Mouse (Mus musculus): ENCODE data around the gene Gp9. TPM values are rescaled to one million over a fixed set of nuclear protein-coding genes. Genes with fewer than 3 reads are reported as not detected.

Gp9 gene
- polyA plus RNA-seq, 1 experiment from 2014 or later: 1.5 TPM

DNA sequence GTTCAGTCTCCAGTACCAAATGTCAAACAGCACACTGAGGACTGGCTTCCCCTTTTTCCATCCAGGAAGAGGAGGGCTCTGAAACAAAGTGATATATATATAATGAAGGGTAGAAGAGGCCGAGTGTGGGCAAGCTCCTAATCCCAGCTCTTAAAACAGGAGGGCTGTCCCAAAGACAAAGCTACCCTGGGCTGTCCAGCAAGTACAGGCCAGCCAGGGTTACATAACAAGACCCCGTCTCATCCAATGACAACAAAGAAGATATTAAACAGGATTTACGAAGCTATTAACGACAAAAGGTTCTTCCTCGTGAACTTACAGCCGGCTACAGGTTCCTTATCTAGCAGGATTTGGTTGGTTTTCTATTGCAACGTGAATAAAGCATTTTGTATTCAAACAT is 27.0 kb downstream of the Gp9 start:
- no peaks in the 10 kb centered on the region for H3K9me3 ChIP-seq (ENCODE audit: control insufficient read depth, low read length)
- no peak overlapping the region for H3K4me3 ChIP-seq (ENCODE audit: low read length)
- no peaks in the 10 kb centered on the region for H3K27me3 ChIP-seq (replicated peaks; ENCODE audit: control insufficient read depth, insufficient read depth, low read length)
- no peaks in the 10 kb centered on the region for H3K36me3 ChIP-seq (ENCODE audit: control insufficient read depth, insufficient read depth, low read length)
- ATAC-seq: no peak
- H3K4me2 ChIP-seq (ENCODE audit: low read depth, low read length): no peak overlapping the region
- no peak overlapping the region for H3K27ac ChIP-seq (ENCODE audit: low read length)
- H3K4me1 ChIP-seq (ENCODE audit: control insufficient read depth, insufficient read depth, low read length): peaks cover 13% of the 10 kb centered on the region
- 69% methylated on average over 7 of the region's 7 CpGs for WGBS
- no peak overlapping the region for H3K9ac ChIP-seq (ENCODE audit: low read depth, low read length)

DNA sequence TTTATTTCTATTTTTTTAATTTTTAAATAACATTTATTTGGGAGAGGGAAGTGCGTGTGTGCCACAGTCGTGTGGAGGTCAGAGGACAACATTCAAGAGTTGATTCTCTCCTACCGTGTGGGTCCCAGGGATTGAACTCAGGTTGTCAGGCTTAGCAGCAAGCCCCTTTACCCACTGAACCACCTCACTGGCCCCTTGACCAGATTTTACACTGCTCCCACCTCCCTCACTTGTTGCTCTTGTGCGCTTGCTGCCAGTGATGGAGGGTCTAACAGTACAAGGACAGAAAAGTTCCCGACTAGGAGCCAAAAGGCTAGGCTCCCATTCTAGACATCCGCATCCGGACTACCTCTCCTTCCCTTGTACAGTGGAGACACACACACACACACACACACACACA is 27.6 kb downstream of the Gp9 start:
- Histone ChIP-seq H3K9ac (ENCODE audit: low read depth, low read length) (no peak overlapping the region), H3K27ac (ENCODE audit: low read length) (no peak overlapping the region), H3K4me3 (ENCODE audit: low read length) (no peak overlapping the region), H3K36me3 (ENCODE audit: control insufficient read depth, insufficient read depth, low read length) (no peaks in the 10 kb centered on the region), H3K4me1 (ENCODE audit: control insufficient read depth, insufficient read depth, low read length) (peaks cover 17% of the 10 kb centered on the region), H3K4me2 (ENCODE audit: low read depth, low read length) (no peak overlapping the region), H3K27me3 (replicated peaks; ENCODE audit: control insufficient read depth, insufficient read depth, low read length) (no peaks in the 10 kb centered on the region), H3K9me3 (ENCODE audit: control insufficient read depth, low read length) (no peaks in the 10 kb centered on the region)
- no peak for ATAC-seq
- 85% methylated on average over 7 of the region's 7 CpGs for WGBS

DNA sequence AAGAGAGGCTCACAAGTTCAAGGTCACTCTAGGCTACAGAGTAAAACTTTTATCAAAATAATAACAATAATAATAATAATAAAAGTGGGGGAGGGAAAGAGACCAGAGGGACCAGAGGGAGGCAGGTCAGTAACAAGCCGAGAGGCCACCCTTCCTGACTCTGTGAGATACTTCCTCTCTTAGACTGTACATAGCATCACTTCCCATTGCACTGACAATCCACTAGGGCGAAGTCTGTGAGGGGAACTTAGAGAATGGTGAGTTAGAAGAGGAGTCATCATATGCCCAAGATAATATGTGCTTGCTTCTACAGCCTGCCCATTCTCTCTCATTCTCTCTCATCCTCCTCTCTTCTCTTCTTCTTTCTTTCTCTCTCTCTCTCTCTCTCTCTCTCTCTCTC is 28.2 kb downstream of the Gp9 start:
- ATAC-seq: no peak
- Histone ChIP-seq H3K9ac (ENCODE audit: low read depth, low read length) (no peak overlapping the region), H3K27ac (ENCODE audit: low read length) (no peak overlapping the region), H3K27me3 (replicated peaks; ENCODE audit: control insufficient read depth, insufficient read depth, low read length) (no peaks in the 10 kb centered on the region), H3K4me3 (ENCODE audit: low read length) (no peak overlapping the region), H3K36me3 (ENCODE audit: control insufficient read depth, insufficient read depth, low read length) (no peaks in the 10 kb centered on the region), H3K4me1 (ENCODE audit: control insufficient read depth, insufficient read depth, low read length) (peaks cover 18% of the 10 kb centered on the region), H3K9me3 (ENCODE audit: control insufficient read depth, low read length) (no peaks in the 10 kb centered on the region), H3K4me2 (ENCODE audit: low read depth, low read length) (no peak overlapping the region)
- 64% methylated on average over 2 of the region's 2 CpGs for WGBS

DNA sequence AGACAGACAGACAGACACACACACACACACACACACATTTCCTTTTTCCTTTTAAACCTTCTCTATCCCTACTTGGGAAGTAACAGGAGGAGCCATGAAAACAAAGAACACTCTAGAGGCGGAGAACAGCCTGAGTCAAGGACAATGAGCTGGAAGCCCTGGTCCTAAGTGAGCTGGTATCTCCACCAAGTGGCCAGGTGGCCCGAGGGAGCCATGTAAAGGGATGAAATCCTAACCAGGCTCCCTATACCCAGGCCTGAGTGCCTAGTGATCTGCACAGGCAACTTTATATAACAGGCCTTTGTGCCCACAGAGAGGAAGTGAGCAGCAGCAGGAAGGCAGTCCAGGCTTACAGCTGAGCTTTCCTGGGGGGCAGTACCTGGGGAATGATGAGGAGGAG is 29.0 kb downstream of the Gp9 start:
- 58% methylated on average over 2 of the region's 2 CpGs for WGBS
- Histone ChIP-seq H3K4me1 (ENCODE audit: control insufficient read depth, insufficient read depth, low read length) (peaks cover 18% of the 10 kb centered on the region), H3K9me3 (ENCODE audit: control insufficient read depth, low read length) (no peaks in the 10 kb centered on the region), H3K4me2 (ENCODE audit: low read depth, low read length) (no peak overlapping the region), H3K9ac (ENCODE audit: low read depth, low read length) (no peak overlapping the region), H3K36me3 (ENCODE audit: control insufficient read depth, insufficient read depth, low read length) (no peaks in the 10 kb centered on the region), H3K27me3 (replicated peaks; ENCODE audit: control insufficient read depth, insufficient read depth, low read length) (no peaks in the 10 kb centered on the region), H3K4me3 (ENCODE audit: low read length) (no peak overlapping the region), H3K27ac (ENCODE audit: low read length) (no peak overlapping the region)
- ATAC-seq: no peak

DNA sequence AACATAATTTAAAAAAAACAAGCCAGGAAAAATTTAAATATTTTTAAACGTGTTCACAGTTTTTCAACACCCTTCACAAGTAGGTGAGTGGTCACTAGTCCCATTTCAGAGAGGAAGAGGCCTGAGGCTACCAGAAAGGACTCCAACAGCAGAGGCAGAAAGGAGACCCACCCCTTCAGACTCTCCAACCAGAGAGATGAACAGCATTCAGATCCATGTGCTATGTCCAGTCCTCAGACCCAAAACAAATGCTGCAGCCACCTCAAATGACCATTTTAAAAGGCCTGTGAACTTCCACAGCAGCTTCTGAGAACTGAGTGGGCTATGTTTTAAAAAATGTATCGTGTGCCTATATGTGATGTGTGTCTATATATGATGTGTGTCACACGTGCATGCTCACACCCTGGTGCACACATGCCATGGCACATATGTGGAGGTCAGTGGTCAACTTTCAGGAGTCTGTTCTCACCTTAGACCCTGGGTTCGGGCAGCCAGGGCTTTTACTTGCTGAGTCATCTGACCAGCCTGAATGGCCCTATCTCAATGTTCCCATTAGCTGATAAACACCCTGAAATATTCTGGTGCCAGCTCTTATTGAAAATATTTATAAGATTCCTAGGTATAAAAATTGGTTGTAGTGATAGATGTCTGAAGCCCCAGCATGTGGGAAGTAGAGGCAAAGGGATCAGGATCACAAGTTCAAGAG is 30.0 kb downstream of the Gp9 start:
- WGBS: 84% methylated on average over 4 of the region's 4 CpGs

DNA sequence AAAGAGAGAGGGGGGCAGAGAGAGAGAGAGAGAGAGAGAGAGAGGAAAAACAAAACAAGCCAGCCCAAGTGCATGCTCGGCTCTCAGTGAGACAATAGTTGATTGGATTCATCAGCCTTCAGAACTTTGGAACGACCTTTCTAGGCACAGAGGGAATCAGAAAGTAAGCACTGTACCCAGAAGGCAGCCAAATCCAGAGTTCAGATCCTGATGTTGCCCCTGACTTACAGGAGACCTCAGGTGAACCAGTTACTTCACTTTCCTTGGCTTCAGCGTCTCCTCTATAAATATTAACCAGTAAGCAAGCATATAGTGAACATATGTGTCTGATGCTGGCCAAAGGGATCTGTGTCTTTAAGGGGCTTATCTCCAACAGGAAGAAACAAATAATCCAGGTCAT is 30.6 kb downstream of the Gp9 start:
- 0 out of 2 replicates have a peak overlapping the region, but pooled peaks have one; percentile 26 for H3K27ac ChIP-seq (ENCODE audit: low read length)
- 49% methylated on average over 3 of the region's 3 CpGs for WGBS
- no peak for ATAC-seq
- no peaks in the 10 kb centered on the region for H3K9me3 ChIP-seq (ENCODE audit: control insufficient read depth, low read length)
- H3K4me1 ChIP-seq (ENCODE audit: control insufficient read depth, insufficient read depth, low read length): peaks cover 21% of the 10 kb centered on the region
- no peak overlapping the region for H3K9ac ChIP-seq (ENCODE audit: low read depth, low read length)
- no peak overlapping the region for H3K4me2 ChIP-seq (ENCODE audit: low read depth, low read length)
- H3K27me3 ChIP-seq (replicated peaks; ENCODE audit: control insufficient read depth, insufficient read depth, low read length): no peaks in the 10 kb centered on the region
- H3K36me3 ChIP-seq (ENCODE audit: control insufficient read depth, insufficient read depth, low read length): no peaks in the 10 kb centered on the region
- H3K4me3 ChIP-seq (ENCODE audit: low read length): no peak overlapping the region

More for the DNA sequence above, 30.0 kb downstream of the Gp9 start:
- no peaks in the 10 kb centered on the region for H3K9me3 ChIP-seq (ENCODE audit: control insufficient read depth, low read length)
- H3K4me3 ChIP-seq (ENCODE audit: low read length): no peak overlapping the region
- peaks cover 21% of the 10 kb centered on the region for H3K4me1 ChIP-seq (ENCODE audit: control insufficient read depth, insufficient read depth, low read length)
- ATAC-seq: no peak
- no peak overlapping the region for H3K27ac ChIP-seq (ENCODE audit: low read length)
- no peaks in the 10 kb centered on the region for H3K36me3 ChIP-seq (ENCODE audit: control insufficient read depth, insufficient read depth, low read length)
- no peak overlapping the region for H3K9ac ChIP-seq (ENCODE audit: low read depth, low read length)
- H3K4me2 ChIP-seq (ENCODE audit: low read depth, low read length): no peak overlapping the region
- H3K27me3 ChIP-seq (replicated peaks; ENCODE audit: control insufficient read depth, insufficient read depth, low read length): no peaks in the 10 kb centered on the region

DNA sequence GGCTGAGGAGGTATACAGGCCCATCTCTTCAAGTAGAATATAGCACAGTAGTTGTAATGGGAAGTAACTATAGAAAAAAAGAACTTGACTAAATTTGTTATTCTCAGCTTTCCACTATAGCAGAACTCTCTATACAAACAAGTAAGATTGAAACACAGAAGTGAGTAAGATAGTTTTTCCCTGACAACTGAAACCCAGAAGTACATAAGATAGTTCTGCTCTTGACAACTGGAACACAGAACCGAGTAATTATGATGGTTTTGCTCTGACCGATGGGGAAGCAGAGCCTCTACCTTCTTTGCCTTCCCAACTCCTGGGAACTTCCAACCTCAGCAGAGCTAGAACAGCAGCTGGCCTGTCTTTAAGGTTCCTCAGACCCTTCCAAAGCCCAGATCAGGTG is 31.3 kb downstream of the Gp9 start:
- Histone ChIP-seq H3K27ac (ENCODE audit: low read length) (no peak overlapping the region), H3K4me2 (ENCODE audit: low read depth, low read length) (no peak overlapping the region), H3K9me3 (ENCODE audit: control insufficient read depth, low read length) (no peaks in the 10 kb centered on the region), H3K4me3 (ENCODE audit: low read length) (no peak overlapping the region), H3K4me1 (ENCODE audit: control insufficient read depth, insufficient read depth, low read length) (peaks cover 21% of the 10 kb centered on the region), H3K9ac (ENCODE audit: low read depth, low read length) (no peak overlapping the region), H3K36me3 (ENCODE audit: control insufficient read depth, insufficient read depth, low read length) (no peaks in the 10 kb centered on the region), H3K27me3 (replicated peaks; ENCODE audit: control insufficient read depth, insufficient read depth, low read length) (no peaks in the 10 kb centered on the region)
- ATAC-seq: no peak
- WGBS: 79% methylated on average over 2 of the region's 2 CpGs

DNA sequence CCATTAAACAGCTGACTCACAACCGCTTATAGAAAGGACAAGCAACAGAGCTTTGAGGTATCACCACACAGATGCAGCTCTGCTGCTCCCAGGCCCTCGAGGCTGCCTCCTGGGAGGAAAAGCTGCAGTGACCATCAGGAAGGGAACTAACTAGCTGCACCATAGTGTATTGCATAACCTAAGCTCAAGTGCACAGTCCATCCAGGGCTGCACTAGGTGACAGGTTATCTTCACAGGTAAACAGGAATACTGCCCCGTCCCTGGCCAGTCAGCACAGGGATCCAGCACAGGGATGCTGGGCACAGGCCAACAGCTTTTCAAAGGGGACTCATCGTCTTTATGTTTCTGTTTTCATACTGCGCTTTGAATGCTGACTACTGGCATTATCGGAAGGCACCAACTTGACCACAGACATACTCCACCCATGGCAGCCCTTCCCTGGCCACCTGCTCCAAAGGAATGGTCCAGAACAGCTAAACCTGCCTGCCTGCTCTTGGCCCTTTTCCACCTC is 31.8 kb downstream of the Gp9 start:
- Histone ChIP-seq H3K9ac (ENCODE audit: low read depth, low read length) (0 out of 2 replicates have a peak overlapping the region, but pooled peaks have one; percentile 29), H3K4me1 (ENCODE audit: control insufficient read depth, insufficient read depth, low read length) (peaks cover 21% of the 10 kb centered on the region), H3K27ac (ENCODE audit: low read length) (no peak overlapping the region), H3K9me3 (ENCODE audit: control insufficient read depth, low read length) (no peaks in the 10 kb centered on the region), H3K4me2 (ENCODE audit: low read depth, low read length) (peak overlapping the region; percentile 85), H3K4me3 (ENCODE audit: low read length) (peak overlapping the region; percentile 10; the same call in 1 of the 2 replicates), H3K36me3 (ENCODE audit: control insufficient read depth, insufficient read depth, low read length) (no peaks in the 10 kb centered on the region), H3K27me3 (replicated peaks; ENCODE audit: control insufficient read depth, insufficient read depth, low read length) (no peaks in the 10 kb centered on the region)
- WGBS: 82% methylated on average over 6 of the region's 6 CpGs
- ATAC-seq: no peak

DNA sequence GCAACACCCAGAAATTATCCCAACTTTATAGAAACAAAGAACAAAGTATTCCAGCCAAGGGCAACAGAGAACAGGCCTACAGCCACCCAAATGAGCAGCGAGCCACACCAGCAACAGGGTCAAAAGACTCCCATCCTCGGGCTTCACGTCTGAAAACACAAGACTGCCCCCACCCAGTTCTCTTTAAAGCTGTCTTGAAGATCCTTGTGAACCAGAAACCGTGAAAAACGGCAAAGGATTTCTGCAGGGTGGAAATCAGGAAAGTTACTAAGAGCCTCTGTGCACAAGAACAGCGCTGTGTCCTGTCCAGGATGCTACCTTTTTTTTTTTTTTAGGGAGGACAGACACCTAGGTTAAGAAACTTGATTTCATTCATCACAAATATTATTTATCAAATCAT is 32.4 kb downstream of the Gp9 start:
- no peaks in the 10 kb centered on the region for H3K27me3 ChIP-seq (replicated peaks; ENCODE audit: control insufficient read depth, insufficient read depth, low read length)
- no peaks in the 10 kb centered on the region for H3K36me3 ChIP-seq (ENCODE audit: control insufficient read depth, insufficient read depth, low read length)
- H3K9me3 ChIP-seq (ENCODE audit: control insufficient read depth, low read length): no peaks in the 10 kb centered on the region
- peak overlapping the region; percentile 85 for H3K4me2 ChIP-seq (ENCODE audit: low read depth, low read length)
- peaks cover 21% of the 10 kb centered on the region for H3K4me1 ChIP-seq (ENCODE audit: control insufficient read depth, insufficient read depth, low read length)
- H3K9ac ChIP-seq (ENCODE audit: low read depth, low read length): peak overlapping the region; percentile 88
- H3K27ac ChIP-seq (ENCODE audit: low read length): 0 out of 2 replicates have a peak overlapping the region, but pooled peaks have one; percentile 89
- no peak for ATAC-seq
- peak overlapping the region; percentile 83 for H3K4me3 ChIP-seq (ENCODE audit: low read length)
- WGBS: 42% methylated on average over 6 of the region's 6 CpGs
